Mouse (Mus musculus): ENCODE measurements around the gene Ccdc163. TPM values are rescaled to one million over a fixed set of nuclear protein-coding genes. Genes with fewer than 3 reads are reported as not detected.
"Not testable (repeated sequence)": the region's sequence is repeated elsewhere in the genome, so short reads cannot be mapped to it uniquely, and the experiment has no call there.

The Ccdc163 gene
- polyA plus RNA-seq (2012; rRNA removed), result 15.9 and 20.3 TPM in 2 replicates

DNA sequence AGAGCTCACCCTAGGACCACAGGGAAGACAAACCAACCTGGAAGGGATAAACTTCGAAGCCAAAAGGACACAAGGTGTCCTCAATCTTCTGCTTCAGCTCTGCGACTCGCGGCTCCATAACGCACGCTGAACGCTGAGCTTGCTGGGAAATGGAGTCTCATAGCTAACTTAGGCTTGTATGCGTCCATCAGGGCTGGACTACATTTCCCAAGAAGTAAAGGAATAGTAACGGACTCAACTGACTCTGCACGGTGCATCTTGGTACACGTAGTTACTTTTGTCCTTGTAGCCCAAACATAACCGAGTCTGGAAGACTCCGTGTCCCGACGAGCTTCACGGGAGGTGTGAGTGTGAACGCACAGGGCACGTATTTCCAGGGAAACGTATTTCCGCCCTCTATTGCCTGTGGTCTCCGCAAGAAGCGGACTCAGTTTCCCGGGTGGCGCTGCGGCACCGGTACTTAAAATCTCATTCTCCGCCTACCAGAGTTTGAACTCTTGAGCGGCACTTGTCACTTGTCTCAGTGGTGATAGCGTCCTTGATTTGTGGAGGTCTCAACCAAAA lies at the start of gene Ccdc163, which contains the start of gene Mmachc:
Gene Ccdc163, plus strand, starts transcription at position 309 of the 564 bp plus-strand sequence.
Gene Mmachc, minus strand, starts transcription at position 206 of the 564 bp plus-strand sequence.
- TF ChIP-seq POLR2A (IDR thresholded peaks at IDR 0.05; ENCODE audit: low read depth, low read length) (peak; percentile 30; the same call in 1 of the 2 replicates), CTCF (IDR thresholded peaks at IDR 0.05; ENCODE audit: extremely low read depth, insufficient read depth, insufficient read length, insufficient replicate concordance) (no peak)
- H3K4me3 ChIP-seq (ENCODE audit: extremely low read depth, insufficient read depth, insufficient read length), result peak within 1 kb of the TSS; percentile 65
- DNase-seq (ENCODE audit: low read depth in 1 of 2, low spot score in 2 of 2), result peak; percentile 84 to 88
- WGBS, result under 1% methylated on average over 29 of the region's 29 CpGs
- H3K4me1 ChIP-seq (ENCODE audit: control insufficient read depth, insufficient read depth, insufficient read length), result no peaks in the 10 kb centered on the region; the same call in 1 of the 2 replicates
- 0 out of 2 replicates have a peak, but pooled peaks cover 1% of the 10 kb centered on the region for H3K36me3 ChIP-seq (ENCODE audit: control insufficient read depth, insufficient read depth, low read length)
- no peaks in the 10 kb centered on the region for H3K27me3 ChIP-seq (ENCODE audit: control insufficient read depth, insufficient read depth, low read length)
- no peak within 1 kb of the TSS for H3K27ac ChIP-seq (ENCODE audit: insufficient read depth, low read length)

DNA sequence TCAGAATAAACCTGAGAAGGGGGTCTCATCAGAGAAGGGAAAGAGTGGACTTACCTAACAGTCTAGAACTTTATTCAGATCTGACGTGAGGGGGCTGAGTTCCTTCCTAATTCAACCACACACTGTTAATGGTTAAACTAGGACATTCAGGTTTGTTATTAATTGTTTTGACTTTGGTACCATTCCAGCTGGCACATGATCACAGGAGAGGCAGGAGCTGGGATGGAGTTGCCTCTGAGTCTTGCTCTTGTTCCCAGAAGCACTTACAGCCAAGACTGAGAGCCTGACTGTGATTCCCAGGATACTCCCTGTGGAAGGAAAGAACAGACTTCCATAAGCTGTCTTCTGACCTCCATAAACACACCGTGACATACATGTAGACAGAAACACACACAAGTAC lies 48.8 kb upstream of the Ccdc163 start:
- WGBS, result 83% methylated on average over 2 of the region's 2 CpGs
- no peaks in the 10 kb centered on the region for H3K27me3 ChIP-seq (ENCODE audit: control insufficient read depth, insufficient read depth, low read length)
- no peaks in the 10 kb centered on the region for H3K4me1 ChIP-seq (ENCODE audit: control insufficient read depth, insufficient read depth, insufficient read length)
- TF ChIP-seq CTCF (IDR thresholded peaks at IDR 0.05; ENCODE audit: extremely low read depth, insufficient read depth, insufficient read length, insufficient replicate concordance), result no peak
- no peak for TF ChIP-seq POLR2A (IDR thresholded peaks at IDR 0.05; ENCODE audit: low read depth, low read length)
- H3K4me3 ChIP-seq (ENCODE audit: extremely low read depth, insufficient read depth, insufficient read length), result no peak overlapping the region
- H3K36me3 ChIP-seq (ENCODE audit: control insufficient read depth, insufficient read depth, low read length), result no peaks in the 10 kb centered on the region
- H3K27ac ChIP-seq (ENCODE audit: insufficient read depth, low read length), result no peak overlapping the region
- no peak for DNase-seq (ENCODE audit: low read depth in 1 of 2, low spot score in 2 of 2)

DNA sequence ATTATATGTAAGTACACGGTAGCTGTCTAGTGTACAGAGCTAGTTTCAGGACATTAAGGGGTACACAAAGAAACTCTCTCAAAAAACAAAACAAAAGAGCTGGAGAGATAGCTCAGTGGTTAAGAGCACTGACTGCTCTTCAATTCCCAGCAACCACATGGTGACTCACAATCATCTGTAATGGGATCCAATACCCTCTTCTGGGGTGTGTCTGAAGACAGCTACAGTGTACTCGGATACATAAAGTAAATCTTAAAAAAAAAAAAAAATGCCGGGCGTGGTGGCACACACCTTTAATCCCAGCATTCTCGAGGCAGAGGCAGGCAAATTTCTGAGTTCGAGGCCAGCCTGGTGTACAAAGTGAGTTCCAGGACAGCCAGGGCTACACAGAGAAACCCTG lies 48.4 kb upstream of the Ccdc163 start:
- H3K36me3 ChIP-seq (ENCODE audit: control insufficient read depth, insufficient read depth, low read length); H3K4me3 ChIP-seq (ENCODE audit: extremely low read depth, insufficient read depth, insufficient read length); H3K27me3 ChIP-seq (ENCODE audit: control insufficient read depth, insufficient read depth, low read length); H3K27ac ChIP-seq (ENCODE audit: insufficient read depth, low read length); DNase-seq (ENCODE audit: low read depth in 1 of 2, low spot score in 2 of 2); H3K4me1 ChIP-seq (ENCODE audit: control insufficient read depth, insufficient read depth, insufficient read length): not testable (repeated sequence)
- WGBS, result 90% methylated on average over 6 of the region's 6 CpGs

GRCm38 (mm10) chr4:116660829-116661228 lies 47.5 kb upstream of the Ccdc163 start:
- H3K27ac ChIP-seq (ENCODE audit: insufficient read depth, low read length), result no peak overlapping the region
- no peaks in the 10 kb centered on the region for H3K36me3 ChIP-seq (ENCODE audit: control insufficient read depth, insufficient read depth, low read length)
- DNase-seq (ENCODE audit: low read depth in 1 of 2, low spot score in 2 of 2), result no peak
- H3K4me1 ChIP-seq (ENCODE audit: control insufficient read depth, insufficient read depth, insufficient read length), result no peaks in the 10 kb centered on the region
- 72% methylated on average over 6 of the region's 6 CpGs for WGBS
- TF ChIP-seq POLR2A (IDR thresholded peaks at IDR 0.05; ENCODE audit: low read depth, low read length), result no peak
- no peak for TF ChIP-seq CTCF (IDR thresholded peaks at IDR 0.05; ENCODE audit: extremely low read depth, insufficient read depth, insufficient read length, insufficient replicate concordance)
- H3K4me3 ChIP-seq (ENCODE audit: extremely low read depth, insufficient read depth, insufficient read length), result no peak overlapping the region
- H3K27me3 ChIP-seq (ENCODE audit: control insufficient read depth, insufficient read depth, low read length), result no peaks in the 10 kb centered on the region

DNA sequence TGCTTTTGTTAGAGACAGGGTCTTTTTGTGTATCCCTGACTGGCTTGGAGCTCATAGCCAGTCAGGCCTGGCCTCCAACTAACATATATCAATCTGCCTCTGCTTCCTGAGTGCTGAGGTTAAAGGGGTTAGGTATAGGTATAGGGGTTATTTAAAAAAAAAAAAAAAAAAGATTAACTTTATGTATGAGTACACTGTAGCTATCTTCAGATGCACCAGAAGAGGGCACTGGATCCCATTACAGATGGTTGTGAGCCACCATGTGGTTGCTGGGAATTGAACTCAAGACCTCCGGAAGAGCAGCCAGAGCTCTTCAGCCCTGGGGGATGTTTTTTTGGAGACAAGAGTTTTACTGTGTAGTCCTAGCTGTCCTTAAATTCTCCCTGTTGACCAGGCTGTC lies 46.3 kb upstream of the Ccdc163 start:
- H3K27me3 ChIP-seq (ENCODE audit: control insufficient read depth, insufficient read depth, low read length), result no peaks in the 10 kb centered on the region
- TF ChIP-seq POLR2A (IDR thresholded peaks at IDR 0.05; ENCODE audit: low read depth, low read length) (no peak), CTCF (IDR thresholded peaks at IDR 0.05; ENCODE audit: extremely low read depth, insufficient read depth, insufficient read length, insufficient replicate concordance) (no peak)
- 92% methylated on average over 1 of the region's 1 CpGs for WGBS
- no peak overlapping the region for H3K4me3 ChIP-seq (ENCODE audit: extremely low read depth, insufficient read depth, insufficient read length)
- peaks cover 3% of the 10 kb centered on the region; the same call in 1 of the 2 replicates for H3K4me1 ChIP-seq (ENCODE audit: control insufficient read depth, insufficient read depth, insufficient read length)
- no peaks in the 10 kb centered on the region for H3K36me3 ChIP-seq (ENCODE audit: control insufficient read depth, insufficient read depth, low read length)
- H3K27ac ChIP-seq (ENCODE audit: insufficient read depth, low read length), result no peak overlapping the region
- DNase-seq (ENCODE audit: low read depth in 1 of 2, low spot score in 2 of 2), result no peak

DNA sequence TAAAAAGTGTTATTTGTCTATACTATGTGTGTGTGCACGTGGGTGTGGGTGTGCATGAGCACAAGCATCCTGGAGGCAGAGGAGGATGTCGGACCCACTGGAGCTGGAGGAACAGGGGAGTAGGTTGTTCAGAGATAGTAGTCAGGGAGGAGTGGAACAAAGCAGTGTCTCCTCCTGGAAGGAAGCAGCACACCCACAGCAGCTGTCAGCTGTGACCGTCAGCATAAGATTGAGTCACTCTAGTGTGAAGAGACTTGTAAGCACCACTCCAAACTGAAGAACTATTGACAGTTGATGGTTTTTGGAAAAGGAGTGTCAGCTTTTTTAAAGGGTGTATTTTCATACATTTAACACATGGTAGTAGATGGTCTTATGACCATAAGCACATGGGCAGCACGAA lies 41.7 kb upstream of the Ccdc163 start:
- no peaks in the 10 kb centered on the region for H3K27me3 ChIP-seq (ENCODE audit: control insufficient read depth, insufficient read depth, low read length)
- no peak overlapping the region for H3K4me3 ChIP-seq (ENCODE audit: extremely low read depth, insufficient read depth, insufficient read length)
- no peak for DNase-seq (ENCODE audit: low read depth in 1 of 2, low spot score in 2 of 2)
- WGBS, result 49% methylated on average over 4 of the region's 4 CpGs
- no peak for TF ChIP-seq POLR2A (IDR thresholded peaks at IDR 0.05; ENCODE audit: low read depth, low read length)
- no peak for TF ChIP-seq CTCF (IDR thresholded peaks at IDR 0.05; ENCODE audit: extremely low read depth, insufficient read depth, insufficient read length, insufficient replicate concordance)
- no peaks in the 10 kb centered on the region for H3K36me3 ChIP-seq (ENCODE audit: control insufficient read depth, insufficient read depth, low read length)
- H3K27ac ChIP-seq (ENCODE audit: insufficient read depth, low read length), result no peak overlapping the region
- H3K4me1 ChIP-seq (ENCODE audit: control insufficient read depth, insufficient read depth, insufficient read length), result peaks cover 6% of the 10 kb centered on the region; the same call in 1 of the 2 replicates

DNA sequence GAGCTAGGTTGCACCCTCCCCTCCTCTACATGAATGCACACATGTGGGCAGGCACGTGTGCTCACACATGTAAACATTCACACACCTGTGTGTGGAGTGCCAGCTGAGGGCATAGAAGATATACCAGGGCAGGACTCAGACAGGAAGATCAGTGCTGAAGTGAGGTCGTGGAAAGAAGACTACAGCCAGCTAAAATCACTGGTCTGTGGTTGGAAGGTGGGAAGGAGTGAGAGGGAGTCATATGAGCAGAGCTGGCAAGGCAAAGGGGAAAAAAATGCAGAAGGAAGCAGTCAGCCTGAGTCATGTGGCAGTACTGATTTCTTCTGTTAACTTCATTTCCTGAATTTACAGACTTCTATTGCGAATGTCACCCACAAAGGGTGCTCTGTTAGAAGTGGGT lies 40.2 kb upstream of the Ccdc163 start:
- H3K27me3 ChIP-seq (ENCODE audit: control insufficient read depth, insufficient read depth, low read length), result no peaks in the 10 kb centered on the region
- 6% methylated on average over 3 of the region's 3 CpGs for WGBS
- DNase-seq (ENCODE audit: low read depth in 1 of 2, low spot score in 2 of 2), result no peak
- TF ChIP-seq POLR2A (IDR thresholded peaks at IDR 0.05; ENCODE audit: low read depth, low read length) (no peak), CTCF (IDR thresholded peaks at IDR 0.05; ENCODE audit: extremely low read depth, insufficient read depth, insufficient read length, insufficient replicate concordance) (no peak)
- H3K27ac ChIP-seq (ENCODE audit: insufficient read depth, low read length), result peak overlapping the region; percentile 45
- H3K36me3 ChIP-seq (ENCODE audit: control insufficient read depth, insufficient read depth, low read length), result no peaks in the 10 kb centered on the region
- H3K4me1 ChIP-seq (ENCODE audit: control insufficient read depth, insufficient read depth, insufficient read length), result peaks cover 6% of the 10 kb centered on the region; the same call in 1 of the 2 replicates
- no peak overlapping the region for H3K4me3 ChIP-seq (ENCODE audit: extremely low read depth, insufficient read depth, insufficient read length)

All from spleen, adult 2 months (tissue).